Mouse (Mus musculus) liver, embryonic 11.5 days (tissue): ENCODE data around the gene Lsmem1. TPM values are rescaled to one million over a fixed set of nuclear protein-coding genes. Genes with fewer than 3 reads are reported as not detected.

ENCODE experiments used
- ATAC-seq: fragments of 200-750 bp; cut with Nextera tagmentation; replicated peaks from 2 replicates; pipeline ENCODE4 v1.8.0; 2017; ENCODE audit warnings: moderate number of reproducible peaks, mild to moderate bottlenecking, moderate TSS enrichment, moderate library complexity; ENCODE audit not compliant: low FRiP score
- DNase-seq: peaks from one replicate; pipeline ENCODE4 v3.0.0-alpha.2; 2017; ENCODE audit warnings: low spot score
- H3K27ac ChIP-seq: fragments of 300-500 bp; sonication (generic); 2 replicates; pipeline ENCODE4 v1.5.1; 2014; ENCODE audit warnings: mild to moderate bottlenecking, low read depth, low read length, control low read depth
- H3K27me3 ChIP-seq: fragments of 300-500 bp; sonication (generic); replicated peaks from 2 replicates; pipeline ENCODE4 v1.6.1; 2014; ENCODE audit warnings: low read length, mixed read lengths; ENCODE audit not compliant: control insufficient read depth, insufficient read depth
- H3K36me3 ChIP-seq: fragments of 300-500 bp; sonication (generic); 2 replicates; pipeline ENCODE4 v1.6.1; 2014; ENCODE audit warnings: mild to moderate bottlenecking, low read length, moderate library complexity, mixed read lengths; ENCODE audit not compliant: control insufficient read depth, insufficient read depth
- H3K4me1 ChIP-seq: fragments of 300-500 bp; sonication (generic); replicated peaks from 2 replicates; pipeline ENCODE4 v1.6.1; 2014; ENCODE audit warnings: low read length, mixed read lengths; ENCODE audit not compliant: control insufficient read depth, insufficient read depth
- H3K4me2 ChIP-seq: fragments of 300-500 bp; sonication (generic); 2 replicates; pipeline ENCODE4 v1.6.1; 2014; ENCODE audit warnings: mild to moderate bottlenecking, control low read depth, moderate library complexity
- H3K4me3 ChIP-seq: fragments of 300-500 bp; sonication (generic); 2 replicates; pipeline ENCODE4 v1.5.1; 2014; ENCODE audit warnings: low read depth, low read length, control low read depth
- H3K9ac ChIP-seq: fragments of 300-500 bp; sonication (generic); 2 replicates; pipeline ENCODE4 v1.6.1; 2014; ENCODE audit warnings: low read depth, low read length, control low read depth
- H3K9me3 ChIP-seq: fragments of 300-500 bp; sonication (generic); 2 replicates; pipeline ENCODE4 v1.6.1; 2016; ENCODE audit warnings: low read length, inconsistent platforms, mixed read lengths; ENCODE audit not compliant: control insufficient read depth
- WGBS: fragments of 180-500 bp; shearing (Covaris S2); extraction: QIAGEN DNeasy Blood & Tissue Kit; methylation state at CpG from one replicate; pipeline ENCODE4 v1.1.7; 2014; 5-methylcytosine and 5-hydroxymethylcytosine counted together
- polyA plus RNA-seq: library from polyadenylated mRNA; unstranded; fragments of >200 nt; fragmentation: Nextera tagmentation; extraction: Ambion mirVana; gene quantifications from 2 replicates; pipeline ENCODE4 v1.2.1, GENCODE M21; 2014

Lsmem1 gene
- polyA plus RNA-seq, 1 experiment from 2014 or later = 0.14 TPM

- Histone ChIP-seq H3K4me1 (peaks cover 8% of the 10 kb centered on the region; the same call in 1 of the 2 replicates), H3K9ac (no peak overlapping the region), H3K36me3 (peaks cover 7% of the 10 kb centered on the region; the same call in 1 of the 2 replicates), H3K27ac (no peak overlapping the region), H3K27me3 (no peaks in the 10 kb centered on the region), H3K4me3 (peak overlapping the region; percentile 94), H3K4me2 (peak overlapping the region; percentile 67), H3K9me3 (no peaks in the 10 kb centered on the region)
- ATAC-seq (no peak), DNase-seq (no peak)
- WGBS = 30% methylated on average over 3 of the region's 3 CpGs
Observed at GRCm38 (mm10) chr12:40220896-40221295, 21.6 kb upstream of the Lsmem1 start.

DNA sequence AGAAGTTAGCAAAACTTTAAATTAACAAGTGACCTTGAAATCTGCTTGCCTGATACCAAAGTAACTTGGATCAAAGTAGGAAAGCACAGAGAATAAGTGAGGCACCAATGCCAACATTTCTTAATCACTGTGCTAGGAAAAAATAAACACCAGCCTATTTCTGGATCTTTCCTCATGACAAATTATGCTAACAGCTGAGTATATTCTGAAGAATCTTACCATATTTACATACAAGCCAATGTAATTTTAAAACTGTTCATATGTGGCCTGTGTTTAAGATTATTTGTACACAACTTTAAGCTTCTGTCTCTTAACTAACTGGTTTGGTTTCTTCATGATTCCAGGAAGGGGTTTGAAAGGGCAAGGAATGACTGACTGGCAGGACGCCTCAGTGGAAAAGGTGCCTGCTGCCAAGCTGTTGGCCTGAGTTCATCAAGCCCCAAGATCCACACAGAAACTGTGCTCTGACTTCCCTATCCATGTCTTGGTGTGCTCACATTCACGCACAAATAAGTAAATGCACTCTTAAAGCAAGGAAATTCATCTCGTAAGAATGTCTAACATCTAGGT is 20.8 kb upstream of the Lsmem1 start:
- Histone ChIP-seq H3K27ac (no peak overlapping the region), H3K4me3 (0 out of 2 replicates have a peak overlapping the region, but pooled peaks have one; percentile 14), H3K4me1 (peaks cover 8% of the 10 kb centered on the region; the same call in 1 of the 2 replicates), H3K9ac (no peak overlapping the region), H3K36me3 (peaks cover 14% of the 10 kb centered on the region), H3K9me3 (no peaks in the 10 kb centered on the region), H3K27me3 (no peaks in the 10 kb centered on the region), H3K4me2 (peak overlapping the region; percentile 67)
- WGBS = 64% methylated on average over 3 of the region's 3 CpGs
- DNase-seq (no peak), ATAC-seq (no peak)

DNA sequence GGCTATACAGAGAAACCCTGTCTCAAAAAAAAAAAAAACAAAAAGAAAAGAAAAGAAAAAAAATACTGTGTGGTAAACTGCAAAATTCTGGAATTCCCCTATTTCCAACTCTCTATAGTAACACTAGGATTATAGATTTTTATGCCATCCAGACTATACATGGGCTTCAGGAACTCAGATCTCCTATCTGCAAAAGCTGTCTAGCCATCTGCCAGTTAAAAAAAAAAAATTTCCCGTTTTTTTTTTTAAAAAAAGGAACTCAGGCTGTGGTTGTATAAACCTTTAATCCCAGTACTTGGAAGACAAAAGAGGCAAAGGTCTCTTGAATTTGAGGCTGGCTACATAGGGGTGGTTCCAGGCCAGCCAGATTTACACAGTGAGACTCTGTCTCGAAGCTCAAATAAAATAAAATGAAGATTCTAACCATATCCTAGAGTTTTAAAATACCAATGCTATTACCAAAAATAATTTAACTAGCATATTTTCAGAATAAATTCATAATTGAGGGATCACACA is 19.2 kb upstream of the Lsmem1 start:
- ATAC-seq (no peak), DNase-seq (no peak)
- Histone ChIP-seq H3K27me3 (no peaks in the 10 kb centered on the region), H3K4me3 (no peak overlapping the region), H3K27ac (no peak overlapping the region), H3K4me2 (no peak overlapping the region), H3K9ac (no peak overlapping the region), H3K36me3 (peaks cover 26% of the 10 kb centered on the region), H3K9me3 (no peaks in the 10 kb centered on the region), H3K4me1 (peaks cover 8% of the 10 kb centered on the region; the same call in 1 of the 2 replicates)
- WGBS = 63% methylated on average over 2 of the region's 2 CpGs

GRCm38 (mm10) chr12:40217776-40218175 is 18.5 kb upstream of the Lsmem1 start:
- H3K9ac ChIP-seq = no peak overlapping the region
- peaks cover 8% of the 10 kb centered on the region; the same call in 1 of the 2 replicates for H3K4me1 ChIP-seq
- no peak overlapping the region for H3K4me2 ChIP-seq
- H3K27me3 ChIP-seq = no peaks in the 10 kb centered on the region
- H3K36me3 ChIP-seq = peaks cover 31% of the 10 kb centered on the region
- no peaks in the 10 kb centered on the region for H3K9me3 ChIP-seq
- no peak for ATAC-seq
- 94% methylated on average over 2 of the region's 2 CpGs for WGBS
- no peak overlapping the region for H3K27ac ChIP-seq
- DNase-seq = no peak
- no peak overlapping the region for H3K4me3 ChIP-seq

GRCm38 (mm10) chr12:40214888-40215876 is 15.9 kb upstream of the Lsmem1 start:
- WGBS = 93% methylated on average over 15 of the region's 15 CpGs
- no peak for ATAC-seq

DNA sequence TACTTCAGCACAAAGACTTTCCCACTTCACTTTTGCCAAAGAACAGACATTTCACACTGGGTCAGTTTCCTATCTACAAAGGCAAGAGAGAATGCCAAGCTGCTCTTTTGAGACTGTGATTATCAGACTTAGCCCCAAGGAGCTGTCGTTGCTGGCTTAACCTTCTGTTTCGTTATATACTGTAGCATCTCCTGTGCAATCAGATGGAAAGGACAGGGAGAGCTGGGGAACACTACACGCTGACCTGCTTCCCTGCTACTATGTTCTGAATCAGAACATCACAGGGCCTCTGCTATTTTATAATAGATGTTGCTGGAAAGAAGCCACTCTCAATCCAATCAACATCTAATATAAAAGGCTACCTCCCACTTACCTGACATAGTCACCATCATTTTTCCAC is 9.8 kb upstream of the Lsmem1 start:
- H3K4me1 ChIP-seq = no peaks in the 10 kb centered on the region
- no peak overlapping the region for H3K4me3 ChIP-seq
- WGBS = 90% methylated on average over 3 of the region's 3 CpGs
- H3K9ac ChIP-seq = no peak overlapping the region
- no peak overlapping the region for H3K4me2 ChIP-seq
- no peaks in the 10 kb centered on the region for H3K27me3 ChIP-seq
- no peak for DNase-seq
- no peak for ATAC-seq
- H3K9me3 ChIP-seq = no peaks in the 10 kb centered on the region
- H3K36me3 ChIP-seq = peaks cover 48% of the 10 kb centered on the region
- H3K27ac ChIP-seq = no peak overlapping the region

More at GRCm38 (mm10) chr12:40214888-40215876, 15.9 kb upstream of the Lsmem1 start:
- Histone ChIP-seq H3K9ac (no peak overlapping the region), H3K4me1 (peaks cover 3% of the 10 kb centered on the region; the same call in 1 of the 2 replicates), H3K4me3 (no peak overlapping the region), H3K27ac (no peak overlapping the region), H3K9me3 (no peaks in the 10 kb centered on the region), H3K4me2 (no peak overlapping the region), H3K36me3 (peaks cover 44% of the 10 kb centered on the region), H3K27me3 (no peaks in the 10 kb centered on the region)
- DNase-seq = no peak

GRCm38 (mm10) chr12:40207909-40208308 is 8.6 kb upstream of the Lsmem1 start:
- no peak overlapping the region for H3K4me3 ChIP-seq
- H3K9ac ChIP-seq = no peak overlapping the region
- 92% methylated on average over 4 of the region's 4 CpGs for WGBS
- no peak overlapping the region for H3K27ac ChIP-seq
- no peaks in the 10 kb centered on the region for H3K9me3 ChIP-seq
- H3K27me3 ChIP-seq = no peaks in the 10 kb centered on the region
- no peak overlapping the region for H3K4me2 ChIP-seq
- DNase-seq (no peak), ATAC-seq (no peak)
- H3K4me1 ChIP-seq = no peaks in the 10 kb centered on the region
- peaks cover 42% of the 10 kb centered on the region for H3K36me3 ChIP-seq

GRCm38 (mm10) chr12:40202161-40203035 is 3.1 kb upstream of the Lsmem1 start:
- ATAC-seq (no peak), DNase-seq (no peak)
- WGBS = 92% methylated on average over 7 of the region's 7 CpGs
- Histone ChIP-seq H3K4me1 (no peaks in the 10 kb centered on the region), H3K4me2 (no peak overlapping the region), H3K9me3 (no peaks in the 10 kb centered on the region), H3K36me3 (peaks cover 29% of the 10 kb centered on the region), H3K27me3 (no peaks in the 10 kb centered on the region), H3K9ac (no peak overlapping the region), H3K27ac (no peak overlapping the region), H3K4me3 (no peak overlapping the region)
